Mouse (Mus musculus) neural tube, embryonic 14.5 days (tissue): ENCODE measurements around the gene Il21r. TPM values are rescaled to one million over a fixed set of nuclear protein-coding genes. Genes with fewer than 3 reads are reported as not detected.
A peak's percentile ranks its signal among the peaks of the same experiment; 100 is the strongest.

ENCODE experiments used
- ATAC-seq: fragments of 200-750 bp; cut with Nextera tagmentation; 2 replicates; pipeline ENCODE4 v1.8.0; 2017; ENCODE audit warnings: low read depth, mild to moderate bottlenecking, moderate TSS enrichment, moderate library complexity
- H3K27ac ChIP-seq: fragments of 300-500 bp; sonication (generic); 2 replicates; pipeline ENCODE4 v1.5.1; 2014; ENCODE audit warnings: low read depth, mild to moderate bottlenecking, control low read depth, low read length, moderate library complexity, mixed read lengths
- H3K27me3 ChIP-seq: fragments of 300-500 bp; sonication (generic); 2 replicates; pipeline ENCODE4 v1.6.1; 2014; ENCODE audit warnings: low read length; ENCODE audit not compliant: control insufficient read depth, insufficient read depth
- H3K36me3 ChIP-seq: fragments of 300-500 bp; sonication (generic); 2 replicates; pipeline ENCODE4 v1.6.1; 2014; ENCODE audit warnings: low read length, mixed read lengths; ENCODE audit not compliant: control insufficient read depth, insufficient read depth
- H3K4me1 ChIP-seq: fragments of 300-500 bp; sonication (generic); 2 replicates; pipeline ENCODE4 v1.6.1; 2014; ENCODE audit warnings: low read length; ENCODE audit not compliant: control insufficient read depth, insufficient read depth
- H3K4me2 ChIP-seq: fragments of 300-500 bp; sonication (generic); 2 replicates; pipeline ENCODE4 v1.6.1; 2014; ENCODE audit warnings: mild to moderate bottlenecking, low read depth, low read length, control low read depth
- H3K4me3 ChIP-seq: fragments of 300-500 bp; sonication (generic); 2 replicates; pipeline ENCODE4 v1.5.1; 2014; ENCODE audit warnings: low read depth, low read length, control low read depth, mixed read lengths
- H3K9ac ChIP-seq: fragments of 300-500 bp; sonication (generic); replicated peaks from 2 replicates; pipeline ENCODE4 v1.6.1; 2014; ENCODE audit warnings: low read depth, mild to moderate bottlenecking, control low read depth, low read length, mixed read lengths
- H3K9me3 ChIP-seq: fragments of 300-500 bp; sonication (generic); 2 replicates; pipeline ENCODE4 v1.6.1; 2016; ENCODE audit warnings: low read length; ENCODE audit not compliant: control insufficient read depth
- WGBS: fragments of 180-500 bp; shearing (Covaris S2); extraction: QIAGEN DNeasy Blood & Tissue Kit; methylation state at CpG from one replicate; pipeline ENCODE4 v1.1.7; 2014; 5-methylcytosine and 5-hydroxymethylcytosine counted together
- polyA plus RNA-seq: library from polyadenylated mRNA; unstranded; fragments of >200 nt; fragmentation: Nextera tagmentation; extraction: Ambion mirVana; gene quantifications from 2 replicates; pipeline ENCODE4 v1.2.1, GENCODE M21; 2014

Gene Il21r
- polyA plus RNA-seq, 1 experiment from 2014 or later: not detected

- H3K4me2 ChIP-seq: no peak overlapping the region
- H3K4me1 ChIP-seq: no peaks in the 10 kb centered on the region; the same call in 1 of the 2 replicates
- no peak overlapping the region for H3K9ac ChIP-seq
- H3K27me3 ChIP-seq: no peaks in the 10 kb centered on the region
- H3K4me3 ChIP-seq: no peak overlapping the region
- no peak for ATAC-seq
- H3K27ac ChIP-seq: no peak overlapping the region
- WGBS: 65% methylated on average over 19 of the region's 19 CpGs
- no peaks in the 10 kb centered on the region for H3K9me3 ChIP-seq
- no peaks in the 10 kb centered on the region for H3K36me3 ChIP-seq
Measured at GRCm38 (mm10) chr7:125571891-125572290, 31.3 kb upstream of the Il21r start.

DNA sequence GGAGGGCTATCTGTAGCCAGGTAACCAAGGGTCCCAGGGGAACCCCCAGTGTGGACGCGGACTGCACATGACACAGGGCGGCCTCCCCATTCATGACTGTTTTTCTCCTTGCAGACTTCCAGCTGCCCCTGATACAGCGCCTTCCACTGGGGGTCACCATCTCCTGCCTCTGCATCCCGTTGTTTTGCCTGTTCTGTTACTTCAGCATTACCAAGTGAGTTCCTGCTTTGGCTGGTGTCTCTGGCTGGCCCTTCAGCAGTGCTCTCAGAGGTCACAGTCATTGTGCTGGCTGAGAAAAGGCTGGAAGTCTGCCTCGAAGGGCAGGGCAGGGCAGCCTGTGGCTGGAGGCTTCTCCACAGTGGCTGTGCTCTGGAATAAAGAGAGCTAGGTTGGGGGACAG is 30.5 kb upstream of the Il21r start:
- whole genome bisulfite sequencing: 79% methylated on average over 6 of the region's 6 CpGs
- H3K4me2 ChIP-seq: no peak overlapping the region
- H3K27me3 ChIP-seq: no peaks in the 10 kb centered on the region
- ATAC-seq: no peak
- no peak overlapping the region for H3K4me3 ChIP-seq
- H3K9ac ChIP-seq: no peak overlapping the region
- no peak overlapping the region for H3K27ac ChIP-seq
- H3K36me3 ChIP-seq: no peaks in the 10 kb centered on the region
- H3K4me1 ChIP-seq: peaks cover 5% of the 10 kb centered on the region; the same call in 1 of the 2 replicates
- H3K9me3 ChIP-seq: no peaks in the 10 kb centered on the region

DNA sequence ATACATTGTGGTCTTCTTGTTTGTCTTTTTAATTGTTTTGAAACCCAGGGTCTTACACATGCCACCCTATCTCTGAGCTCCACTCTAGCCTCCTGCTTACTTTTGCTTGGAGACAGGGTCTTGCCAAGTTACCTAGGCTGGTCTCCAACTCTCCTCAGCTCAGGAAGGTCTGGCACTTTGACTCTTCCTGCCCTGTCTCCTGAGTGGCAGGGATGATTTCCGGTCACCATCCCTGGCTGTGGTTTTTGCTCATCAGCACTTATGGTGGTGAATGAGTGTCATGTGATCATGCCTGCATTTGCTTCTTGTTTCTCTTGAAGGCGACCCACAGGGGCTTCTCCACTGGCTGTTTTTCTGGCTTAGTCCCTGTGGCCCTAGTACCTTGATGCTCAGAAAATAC is 29.4 kb upstream of the Il21r start:
- no peaks in the 10 kb centered on the region for H3K36me3 ChIP-seq

DNA sequence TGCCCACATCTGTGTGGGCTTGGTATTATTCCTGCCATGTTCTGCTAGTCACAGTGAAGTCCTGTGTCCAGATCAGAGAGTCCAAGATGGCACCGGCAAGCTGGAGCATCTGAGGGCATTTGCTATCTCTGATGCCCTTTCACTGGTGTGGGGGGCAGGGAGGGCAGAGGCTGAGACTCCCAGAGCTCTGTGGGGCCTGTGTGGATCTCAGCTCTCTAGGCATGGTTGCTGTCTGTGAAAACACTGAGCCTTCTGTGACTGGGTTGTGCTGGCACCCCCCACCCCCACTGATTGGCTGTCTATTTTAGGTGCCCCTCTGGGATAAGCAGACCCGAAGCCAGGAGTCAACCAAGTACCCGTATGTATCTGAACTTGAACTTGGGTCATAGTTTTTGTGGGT is 28.4 kb upstream of the Il21r start:
- ATAC-seq: no peak
- Histone ChIP-seq H3K9ac (no peak overlapping the region), H3K27ac (no peak overlapping the region), H3K4me3 (no peak overlapping the region), H3K4me2 (no peak overlapping the region), H3K27me3 (no peaks in the 10 kb centered on the region), H3K36me3 (no peaks in the 10 kb centered on the region), H3K4me1 (peaks cover 5% of the 10 kb centered on the region; the same call in 1 of the 2 replicates), H3K9me3 (no peaks in the 10 kb centered on the region)
- WGBS: 87% methylated on average over 3 of the region's 3 CpGs

More for the DNA sequence above, 29.4 kb upstream of the Il21r start:
- Histone ChIP-seq H3K27ac (no peak overlapping the region), H3K4me3 (no peak overlapping the region), H3K4me2 (no peak overlapping the region), H3K9me3 (no peaks in the 10 kb centered on the region), H3K9ac (no peak overlapping the region), H3K27me3 (no peaks in the 10 kb centered on the region), H3K4me1 (peaks cover 5% of the 10 kb centered on the region; the same call in 1 of the 2 replicates)
- 80% methylated on average over 2 of the region's 2 CpGs for WGBS
- ATAC-seq: no peak

DNA sequence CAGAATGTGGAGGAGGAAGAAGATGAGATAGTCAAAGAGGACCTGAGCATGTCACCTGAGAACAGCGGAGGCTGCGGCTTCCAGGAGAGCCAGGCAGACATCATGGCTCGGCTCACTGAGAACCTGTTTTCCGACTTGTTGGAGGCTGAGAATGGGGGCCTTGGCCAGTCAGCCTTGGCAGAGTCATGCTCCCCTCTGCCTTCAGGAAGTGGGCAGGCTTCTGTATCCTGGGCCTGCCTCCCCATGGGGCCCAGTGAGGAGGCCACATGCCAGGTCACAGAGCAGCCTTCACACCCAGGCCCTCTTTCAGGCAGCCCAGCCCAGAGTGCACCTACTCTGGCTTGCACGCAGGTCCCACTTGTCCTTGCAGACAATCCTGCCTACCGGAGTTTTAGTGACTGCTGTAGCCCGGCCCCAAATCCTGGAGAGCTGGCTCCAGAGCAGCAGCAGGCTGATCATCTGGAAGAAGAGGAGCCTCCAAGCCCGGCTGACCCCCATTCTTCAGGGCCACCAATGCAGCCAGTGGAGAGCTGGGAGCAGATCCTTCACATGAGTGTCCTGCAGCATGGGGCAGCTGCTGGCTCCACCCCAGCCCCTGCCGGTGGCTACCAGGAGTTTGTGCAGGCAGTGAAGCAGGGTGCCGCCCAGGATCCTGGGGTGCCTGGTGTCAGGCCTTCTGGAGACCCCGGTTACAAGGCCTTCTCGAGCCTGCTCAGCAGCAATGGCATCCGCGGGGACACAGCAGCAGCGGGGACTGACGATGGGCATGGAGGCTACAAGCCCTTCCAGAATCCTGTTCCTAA is 27.3 kb upstream of the Il21r start:
- Histone ChIP-seq H3K4me2 (no peak overlapping the region), H3K27me3 (no peaks in the 10 kb centered on the region), H3K4me1 (peaks cover 7% of the 10 kb centered on the region; the same call in 1 of the 2 replicates), H3K9me3 (no peaks in the 10 kb centered on the region), H3K36me3 (no peaks in the 10 kb centered on the region), H3K27ac (no peak overlapping the region), H3K4me3 (no peak overlapping the region), H3K9ac (no peak overlapping the region)
- WGBS: 89% methylated on average over 16 of the region's 16 CpGs
- ATAC-seq: no peak

- WGBS: 63% methylated on average over 7 of the region's 7 CpGs
- Histone ChIP-seq H3K9me3 (no peaks in the 10 kb centered on the region), H3K9ac (no peak overlapping the region), H3K27ac (no peak overlapping the region), H3K36me3 (no peaks in the 10 kb centered on the region), H3K4me3 (no peak overlapping the region), H3K4me1 (peaks cover 11% of the 10 kb centered on the region; the same call in 1 of the 2 replicates), H3K4me2 (no peak overlapping the region), H3K27me3 (no peaks in the 10 kb centered on the region)
- ATAC-seq: peak; percentile 52; the same call in 1 of the 2 replicates
Measured at GRCm38 (mm10) chr7:125576982-125577381, 26.2 kb upstream of the Il21r start.

DNA sequence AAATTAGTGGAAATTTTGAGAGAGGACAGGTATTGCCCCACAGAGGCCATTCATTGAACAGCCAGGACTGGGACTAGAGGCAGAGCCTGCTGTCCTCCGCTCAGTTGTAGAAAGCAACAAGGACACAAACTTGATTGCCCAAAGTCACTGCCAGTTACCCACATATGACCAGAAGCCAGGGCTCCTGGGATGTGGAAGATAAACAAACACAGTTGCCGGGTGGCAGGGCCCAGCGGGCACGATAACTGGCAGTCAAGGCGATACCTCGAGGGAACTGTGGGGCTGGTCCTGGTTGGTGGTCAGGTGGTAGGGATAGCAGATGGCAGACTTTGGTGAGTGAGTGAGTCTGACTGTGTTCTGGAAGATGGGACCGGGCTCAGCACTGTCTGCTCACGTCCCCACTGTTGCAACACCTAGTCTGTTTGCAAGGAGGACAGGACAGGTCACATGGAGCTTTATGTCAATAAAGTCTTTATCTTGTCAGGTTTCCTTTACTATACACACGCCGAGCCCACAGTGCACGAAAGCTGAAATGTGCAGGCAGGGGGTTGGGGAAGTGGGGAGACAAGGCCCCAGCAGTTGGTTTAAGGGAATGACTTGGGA is 25.6 kb upstream of the Il21r start:
- H3K27me3 ChIP-seq: no peaks in the 10 kb centered on the region
- no peaks in the 10 kb centered on the region for H3K36me3 ChIP-seq
- no peak overlapping the region for H3K27ac ChIP-seq
- no peak overlapping the region for H3K9ac ChIP-seq
- no peak overlapping the region for H3K4me3 ChIP-seq
- H3K9me3 ChIP-seq: no peaks in the 10 kb centered on the region
- no peak for ATAC-seq
- H3K4me2 ChIP-seq: no peak overlapping the region
- WGBS: 74% methylated on average over 11 of the region's 11 CpGs
- peaks cover 11% of the 10 kb centered on the region; the same call in 1 of the 2 replicates for H3K4me1 ChIP-seq

DNA sequence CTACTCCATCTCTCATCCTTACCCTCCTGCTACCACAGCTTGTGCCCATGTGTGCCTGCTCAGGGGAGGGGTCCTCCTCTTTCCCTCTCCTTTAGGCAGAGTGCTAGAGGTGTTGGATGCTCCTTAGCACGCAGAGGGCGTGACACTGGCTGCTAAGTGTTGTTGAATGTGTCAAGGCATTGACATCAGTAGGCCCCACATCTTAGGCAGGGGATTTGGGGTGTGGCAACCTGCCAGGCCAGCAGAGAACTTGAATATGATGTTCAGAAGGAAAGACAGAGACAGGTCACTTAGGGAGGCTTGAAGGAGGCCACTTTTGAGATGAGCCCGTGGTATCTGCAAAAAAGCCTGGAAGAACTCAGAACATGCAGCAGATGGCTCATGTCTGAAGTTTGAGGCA is 25.1 kb upstream of the Il21r start:
- 86% methylated on average over 3 of the region's 3 CpGs for WGBS
- H3K4me1 ChIP-seq: peaks cover 11% of the 10 kb centered on the region; the same call in 1 of the 2 replicates
- no peaks in the 10 kb centered on the region for H3K9me3 ChIP-seq
- H3K36me3 ChIP-seq: no peaks in the 10 kb centered on the region
- no peak overlapping the region for H3K9ac ChIP-seq
- no peak overlapping the region for H3K27ac ChIP-seq
- H3K4me2 ChIP-seq: no peak overlapping the region
- H3K4me3 ChIP-seq: no peak overlapping the region
- ATAC-seq: no peak
- H3K27me3 ChIP-seq: no peaks in the 10 kb centered on the region

DNA sequence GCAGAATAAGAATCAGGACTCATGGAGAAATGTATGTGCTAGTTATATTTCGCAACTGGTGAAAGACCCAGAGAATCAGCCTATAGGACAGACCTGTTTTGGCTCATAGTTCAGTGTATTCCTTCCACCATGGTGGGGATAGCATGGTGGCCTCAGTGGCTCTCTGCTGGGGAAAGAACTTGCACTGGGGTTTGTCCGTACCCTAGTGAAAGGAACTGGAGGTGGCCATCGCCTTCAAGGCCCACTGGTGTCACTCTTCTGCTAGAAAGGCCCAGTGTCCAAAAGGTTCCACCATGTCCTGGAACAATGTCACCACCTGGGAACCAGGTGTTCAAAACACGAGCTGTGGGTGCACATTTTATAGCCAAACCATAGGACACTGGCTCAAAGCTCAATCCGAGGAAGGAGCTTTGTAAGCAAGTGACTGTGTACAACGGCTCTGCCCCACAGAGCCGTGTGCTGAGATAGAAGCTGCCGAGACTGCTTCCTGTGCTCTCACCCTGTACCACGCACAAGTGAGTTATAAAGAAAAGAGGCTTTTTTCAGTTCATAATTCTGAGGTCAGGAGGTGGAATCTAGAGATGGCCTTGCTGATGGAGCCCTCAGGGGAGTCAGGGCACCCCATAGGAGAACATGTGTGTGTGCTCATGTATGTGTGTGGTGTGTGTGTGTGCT is 23.5 kb upstream of the Il21r start:
- Histone ChIP-seq H3K27ac (no peak overlapping the region), H3K9ac (no peak overlapping the region), H3K4me3 (no peak overlapping the region), H3K36me3 (no peaks in the 10 kb centered on the region), H3K4me1 (peaks cover 11% of the 10 kb centered on the region; the same call in 1 of the 2 replicates), H3K27me3 (no peaks in the 10 kb centered on the region), H3K4me2 (no peak overlapping the region), H3K9me3 (no peaks in the 10 kb centered on the region)
- 82% methylated on average over 9 of the region's 9 CpGs for WGBS
- no peak for ATAC-seq
